Mouse (Mus musculus): Measurements from ENCODE around the gene 1700021F07Rik. TPM values are rescaled to one million over a fixed set of nuclear protein-coding genes. Genes with fewer than 3 reads are reported as not detected.

Gene 1700021F07Rik
- polyA plus RNA-seq, 1 experiment, result not detected

- Histone ChIP-seq H3K36me3 (ENCODE audit: control insufficient read depth, insufficient read depth, low read length) (no peaks in the 10 kb centered on the region), H3K27ac (ENCODE audit: control insufficient read depth, insufficient read depth, low read length) (no peak overlapping the region), H3K4me1 (replicated peaks; ENCODE audit: control insufficient read depth, insufficient read depth, low read length) (peaks cover 7% of the 10 kb centered on the region), H3K27me3 (ENCODE audit: control insufficient read depth, insufficient read depth, low read length) (no peaks in the 10 kb centered on the region), H3K4me3 (ENCODE audit: control insufficient read depth, insufficient read depth, low read length) (no peak overlapping the region)
- WGBS, result 92% methylated on average over 15 of the region's 15 CpGs
- no peak for DNase-seq
- TF ChIP-seq POLR2A (IDR thresholded peaks at IDR 0.05; ENCODE audit: control insufficient read depth, extremely low read depth, insufficient read depth, low read length, poor library complexity) (no peak), CTCF (IDR thresholded peaks at IDR 0.05; ENCODE audit: borderline replicate concordance, control insufficient read depth, extremely low read depth, insufficient read depth, low read length, poor library complexity) (no peak)
These were observed 17.4 kb downstream of the 1700021F07Rik start for GRCm38 (mm10) chr2:173539781-173540180.

GRCm38 (mm10) chr2:173541748-173542147 lies 19.4 kb downstream of the 1700021F07Rik start:
- Histone ChIP-seq H3K36me3 (ENCODE audit: control insufficient read depth, insufficient read depth, low read length) (no peaks in the 10 kb centered on the region), H3K27me3 (ENCODE audit: control insufficient read depth, insufficient read depth, low read length) (no peaks in the 10 kb centered on the region), H3K4me1 (replicated peaks; ENCODE audit: control insufficient read depth, insufficient read depth, low read length) (no peaks in the 10 kb centered on the region), H3K4me3 (ENCODE audit: control insufficient read depth, insufficient read depth, low read length) (no peak overlapping the region), H3K27ac (ENCODE audit: control insufficient read depth, insufficient read depth, low read length) (no peak overlapping the region)
- DNase-seq, result no peak
- whole genome bisulfite sequencing, result 80% methylated on average over 4 of the region's 4 CpGs
- TF ChIP-seq CTCF (IDR thresholded peaks at IDR 0.05; ENCODE audit: borderline replicate concordance, control insufficient read depth, extremely low read depth, insufficient read depth, low read length, poor library complexity), result no peak
- no peak for TF ChIP-seq POLR2A (IDR thresholded peaks at IDR 0.05; ENCODE audit: control insufficient read depth, extremely low read depth, insufficient read depth, low read length, poor library complexity)

GRCm38 (mm10) chr2:173542716-173543115 lies 20.3 kb downstream of the 1700021F07Rik start:
- no peaks in the 10 kb centered on the region for H3K36me3 ChIP-seq (ENCODE audit: control insufficient read depth, insufficient read depth, low read length)
- TF ChIP-seq CTCF (IDR thresholded peaks at IDR 0.05; ENCODE audit: borderline replicate concordance, control insufficient read depth, extremely low read depth, insufficient read depth, low read length, poor library complexity), result no peak
- TF ChIP-seq POLR2A (IDR thresholded peaks at IDR 0.05; ENCODE audit: control insufficient read depth, extremely low read depth, insufficient read depth, low read length, poor library complexity), result no peak
- WGBS, result 89% methylated on average over 4 of the region's 4 CpGs
- no peak overlapping the region for H3K27ac ChIP-seq (ENCODE audit: control insufficient read depth, insufficient read depth, low read length)
- no peak for DNase-seq
- H3K4me1 ChIP-seq (replicated peaks; ENCODE audit: control insufficient read depth, insufficient read depth, low read length), result no peaks in the 10 kb centered on the region
- no peak overlapping the region for H3K4me3 ChIP-seq (ENCODE audit: control insufficient read depth, insufficient read depth, low read length)
- H3K27me3 ChIP-seq (ENCODE audit: control insufficient read depth, insufficient read depth, low read length), result no peaks in the 10 kb centered on the region

- no peaks in the 10 kb centered on the region for H3K4me1 ChIP-seq (replicated peaks; ENCODE audit: control insufficient read depth, insufficient read depth, low read length)
- H3K27ac ChIP-seq (ENCODE audit: control insufficient read depth, insufficient read depth, low read length), result no peak overlapping the region
- TF ChIP-seq POLR2A (IDR thresholded peaks at IDR 0.05; ENCODE audit: control insufficient read depth, extremely low read depth, insufficient read depth, low read length, poor library complexity), result no peak
- TF ChIP-seq CTCF (IDR thresholded peaks at IDR 0.05; ENCODE audit: borderline replicate concordance, control insufficient read depth, extremely low read depth, insufficient read depth, low read length, poor library complexity), result peak; percentile 89
- H3K4me3 ChIP-seq (ENCODE audit: control insufficient read depth, insufficient read depth, low read length), result no peak overlapping the region
- no peaks in the 10 kb centered on the region for H3K27me3 ChIP-seq (ENCODE audit: control insufficient read depth, insufficient read depth, low read length)
- 46% methylated on average over 15 of the region's 15 CpGs for WGBS
- H3K36me3 ChIP-seq (ENCODE audit: control insufficient read depth, insufficient read depth, low read length), result no peaks in the 10 kb centered on the region
- DNase-seq, result peak; percentile 88
These were observed 23.8 kb downstream of the 1700021F07Rik start for GRCm38 (mm10) chr2:173545992-173546703.

GRCm38 (mm10) chr2:173549236-173549635 lies 26.9 kb downstream of the 1700021F07Rik start:
- Histone ChIP-seq H3K36me3 (ENCODE audit: control insufficient read depth, insufficient read depth, low read length) (no peaks in the 10 kb centered on the region), H3K27me3 (ENCODE audit: control insufficient read depth, insufficient read depth, low read length) (no peaks in the 10 kb centered on the region), H3K27ac (ENCODE audit: control insufficient read depth, insufficient read depth, low read length) (no peak overlapping the region), H3K4me1 (replicated peaks; ENCODE audit: control insufficient read depth, insufficient read depth, low read length) (no peaks in the 10 kb centered on the region), H3K4me3 (ENCODE audit: control insufficient read depth, insufficient read depth, low read length) (no peak overlapping the region)
- WGBS, result 97% methylated on average over 10 of the region's 10 CpGs
- TF ChIP-seq CTCF (IDR thresholded peaks at IDR 0.05; ENCODE audit: borderline replicate concordance, control insufficient read depth, extremely low read depth, insufficient read depth, low read length, poor library complexity) (no peak), POLR2A (IDR thresholded peaks at IDR 0.05; ENCODE audit: control insufficient read depth, extremely low read depth, insufficient read depth, low read length, poor library complexity) (no peak)
- DNase-seq, result no peak

- 82% methylated on average over 6 of the region's 6 CpGs for WGBS
- no peak overlapping the region for H3K4me3 ChIP-seq (ENCODE audit: control insufficient read depth, insufficient read depth, low read length)
- no peak overlapping the region for H3K27ac ChIP-seq (ENCODE audit: control insufficient read depth, insufficient read depth, low read length)
- no peak for TF ChIP-seq POLR2A (IDR thresholded peaks at IDR 0.05; ENCODE audit: control insufficient read depth, extremely low read depth, insufficient read depth, low read length, poor library complexity)
- no peak for TF ChIP-seq CTCF (IDR thresholded peaks at IDR 0.05; ENCODE audit: borderline replicate concordance, control insufficient read depth, extremely low read depth, insufficient read depth, low read length, poor library complexity)
- H3K27me3 ChIP-seq (ENCODE audit: control insufficient read depth, insufficient read depth, low read length), result no peaks in the 10 kb centered on the region
- H3K4me1 ChIP-seq (replicated peaks; ENCODE audit: control insufficient read depth, insufficient read depth, low read length), result no peaks in the 10 kb centered on the region
- H3K36me3 ChIP-seq (ENCODE audit: control insufficient read depth, insufficient read depth, low read length), result no peaks in the 10 kb centered on the region
- no peak for DNase-seq
These were observed 28.3 kb downstream of the 1700021F07Rik start for GRCm38 (mm10) chr2:173550681-173551080.
